ENCODE assay signal across 26 mouse cellular contexts in the genomic region with DNA sequence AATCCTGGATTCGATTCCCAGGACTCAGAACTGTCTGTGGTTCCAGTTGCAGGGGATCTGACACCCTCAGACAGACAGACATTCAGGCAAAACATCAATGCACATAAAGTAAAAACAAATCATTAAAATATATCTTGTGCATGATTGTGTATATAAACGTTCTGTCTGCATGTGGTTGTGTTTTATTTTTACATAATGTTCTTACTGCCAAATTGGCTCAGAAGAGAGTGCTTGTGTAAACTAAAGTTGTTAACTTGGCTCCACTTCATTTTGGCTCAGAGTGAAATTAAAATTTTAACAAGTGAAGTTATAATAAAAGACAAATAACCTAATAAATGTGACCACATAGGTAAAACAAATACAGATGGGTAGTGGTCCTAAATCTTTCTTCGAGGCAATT. TPM values are rescaled to one million over a fixed set of nuclear protein-coding genes. Genes with fewer than 3 reads are reported as not detected.
DNase-seq lines count a peak whose midpoint lies in the region; ATAC-seq and TF ChIP-seq lines count a peak whose summit lies in the region.
"Had no signal": no experiment of that assay in that cellular context is flagged by ENCODE, and none has a peak within 500 bp of the region (broad histone marks: within the 10 kb centered on the region; RNA-seq: fewer than 3 reads in every experiment).

No protein-coding gene starts in this region.

- no peak overlapping the region for H3K27ac ChIP-seq in liver, adult 2 months (replicated peaks; ENCODE audit: insufficient read depth, low read depth, low read length)
- no peak overlapping the region for H3K27ac ChIP-seq in lung, embryonic 16.5 days (ENCODE audit: low read length)
- H3K27ac ChIP-seq in stomach, embryonic 16.5 days (ENCODE audit: low read length), result no peak overlapping the region
- no peak overlapping the region for H3K27ac ChIP-seq in stomach, postnatal 0 days (replicated peaks)
- H3K27ac ChIP-seq: embryonic facial prominence, embryonic 10.5 days; embryonic facial prominence, embryonic 12.5 days; forebrain, embryonic 13.5 days had no signal

- no peaks in the 10 kb centered on the region for H3K4me1 ChIP-seq in liver, adult 2 months (ENCODE audit: control insufficient read depth, insufficient read depth, low read length)
- H3K4me1 ChIP-seq in lung, embryonic 16.5 days (replicated peaks; ENCODE audit: control insufficient read depth, insufficient read depth, low read length), result 0 out of 2 replicates have a peak, but pooled peaks cover 2% of the 10 kb centered on the region
- no peaks in the 10 kb centered on the region for H3K4me1 ChIP-seq in stomach, embryonic 16.5 days (ENCODE audit: control insufficient read depth, insufficient read depth, low read length)
- H3K4me1 ChIP-seq in stomach, postnatal 0 days (replicated peaks; ENCODE audit: control insufficient read depth, insufficient read depth), result no peaks in the 10 kb centered on the region
- H3K4me1 ChIP-seq: embryonic facial prominence, embryonic 10.5 days; embryonic facial prominence, embryonic 12.5 days; forebrain, embryonic 13.5 days had no signal

- no peaks in the 10 kb centered on the region for H3K36me3 ChIP-seq in liver, adult 2 months (ENCODE audit: control insufficient read depth, insufficient read depth, low read length)
- no peaks in the 10 kb centered on the region for H3K36me3 ChIP-seq in lung, embryonic 16.5 days (ENCODE audit: control insufficient read depth, insufficient read depth, low read length)
- H3K36me3 ChIP-seq in stomach, embryonic 16.5 days (ENCODE audit: control insufficient read depth, insufficient read depth, low read length), result no peaks in the 10 kb centered on the region
- H3K36me3 ChIP-seq in stomach, postnatal 0 days (ENCODE audit: control insufficient read depth, insufficient read depth, low read length), result no peaks in the 10 kb centered on the region
- H3K36me3 ChIP-seq: embryonic facial prominence, embryonic 10.5 days; embryonic facial prominence, embryonic 12.5 days had no signal

- no peaks in the 10 kb centered on the region for H3K79me2 ChIP-seq in liver, adult 2 months (ENCODE audit: control insufficient read depth, insufficient read depth, low read length)

- no peak overlapping the region for H3K9ac ChIP-seq in liver, adult 2 months (ENCODE audit: low read depth, low read length)
- no peak overlapping the region for H3K9ac ChIP-seq in lung, embryonic 16.5 days (ENCODE audit: low read length)
- H3K9ac ChIP-seq in stomach, embryonic 16.5 days (ENCODE audit: low read length), result no peak overlapping the region
- no peak overlapping the region for H3K9ac ChIP-seq in stomach, postnatal 0 days (ENCODE audit: low read length)
- H3K9ac ChIP-seq: embryonic facial prominence, embryonic 12.5 days; forebrain, embryonic 13.5 days; forebrain, postnatal 0 days had no signal

- no peak overlapping the region for H3K4me2 ChIP-seq in lung, embryonic 16.5 days (ENCODE audit: low read depth, low read length)
- H3K4me2 ChIP-seq in stomach, embryonic 16.5 days (ENCODE audit: low read depth, low read length), result no peak overlapping the region
- H3K4me2 ChIP-seq in stomach, postnatal 0 days (replicated peaks; ENCODE audit: low read depth), result no peak overlapping the region
- H3K4me2 ChIP-seq: embryonic facial prominence, embryonic 12.5 days; forebrain, embryonic 13.5 days had no signal

- TF ChIP-seq POLR2A in liver, adult 2 months (IDR thresholded peaks at IDR 0.05; ENCODE audit: extremely low read depth, insufficient read depth, low read length), result no peak

- H3K27me3 ChIP-seq in liver, adult 2 months (ENCODE audit: control insufficient read depth, insufficient read depth, low read length), result no peaks in the 10 kb centered on the region
- no peaks in the 10 kb centered on the region for H3K27me3 ChIP-seq in lung, embryonic 16.5 days (ENCODE audit: control insufficient read depth, insufficient read depth, low read depth, low read length)
- H3K27me3 ChIP-seq in stomach, embryonic 16.5 days (ENCODE audit: control insufficient read depth, insufficient read depth, low read length), result no peaks in the 10 kb centered on the region
- H3K27me3 ChIP-seq in stomach, postnatal 0 days (ENCODE audit: control insufficient read depth, insufficient read depth, low read length), result no peaks in the 10 kb centered on the region
- H3K27me3 ChIP-seq: embryonic facial prominence, embryonic 12.5 days had no signal

- 46% methylated on average over 3 of the region's 3 CpGs for WGBS in liver, adult 2 months
- WGBS in lung, embryonic 16.5 days, result 62% methylated on average over 3 of the region's 3 CpGs
- 55% methylated on average over 3 of the region's 3 CpGs for WGBS in stomach, embryonic 16.5 days
- WGBS in stomach, postnatal 0 days, result 50% methylated on average over 3 of the region's 3 CpGs

- no peaks in the 10 kb centered on the region for H3K9me3 ChIP-seq in lung, embryonic 16.5 days (ENCODE audit: control insufficient read depth, low read length)
- H3K9me3 ChIP-seq in stomach, embryonic 16.5 days (replicated peaks; ENCODE audit: control insufficient read depth, low read length), result no peaks in the 10 kb centered on the region
- no peaks in the 10 kb centered on the region for H3K9me3 ChIP-seq in stomach, postnatal 0 days (ENCODE audit: control insufficient read depth, low read length)
- H3K9me3 ChIP-seq: embryonic facial prominence, embryonic 10.5 days; embryonic facial prominence, embryonic 12.5 days; forebrain, embryonic 13.5 days had no signal

- no peak overlapping the region for H3K4me3 ChIP-seq in liver, adult 2 months (ENCODE audit: insufficient read depth, low read depth, low read length)
- H3K4me3 ChIP-seq in lung, embryonic 16.5 days (ENCODE audit: low read length), result no peak overlapping the region
- no peak overlapping the region for H3K4me3 ChIP-seq in stomach, embryonic 16.5 days (replicated peaks; ENCODE audit: low read length)
- no peak overlapping the region for H3K4me3 ChIP-seq in stomach, postnatal 0 days (ENCODE audit: low read depth, low read length)
- H3K4me3 ChIP-seq: embryonic facial prominence, embryonic 10.5 days; embryonic facial prominence, embryonic 12.5 days; forebrain, embryonic 13.5 days had no signal

- ATAC-seq in lung, embryonic 16.5 days (ENCODE audit: low read depth), result peak; percentile 57
- 0 out of 2 replicates have a peak, but pooled peaks have one; percentile 21 for ATAC-seq in stomach, embryonic 16.5 days (ENCODE audit: insufficient read depth, low FRiP score)
- ATAC-seq in stomach, postnatal 0 days (ENCODE audit: low FRiP score, low TSS enrichment), result no peak
- ATAC-seq: forebrain, embryonic 13.5 days; forebrain, postnatal 0 days had no signal

- DNase-seq in liver, adult 2 months (ENCODE audit: extremely low read depth, low read depth, low spot score), result peak; percentile 57
- DNase-seq in liver, result no peak
- DNase-seq in lung, postnatal 4 days, result no peak
- no peak for DNase-seq in stomach, postnatal 0 days (ENCODE audit: low spot score)
- no peak for DNase-seq in frontal cortex, postnatal 25 days (ENCODE audit: low spot score in 2 of 2)
- DNase-seq: adrenal gland, adult 2 months; adrenal gland, postnatal 10 days; adrenal gland, postnatal 25 days; cerebellum, adult 11-12 months; cerebellum, adult 2 months; cerebellum, adult 9-10 months; cerebellum, postnatal 10 days; cerebellum, postnatal 25 days; forebrain, postnatal 0 days had no signal

- no peak for TF ChIP-seq EP300 in stomach, postnatal 0 days (optimal IDR thresholded peaks at IDR 0.05)

- no peak for TF ChIP-seq CTCF in liver, adult 2 months (IDR thresholded peaks at IDR 0.05; ENCODE audit: low read depth, low read length)
- no peak for TF ChIP-seq CTCF in stomach, postnatal 0 days (IDR thresholded peaks at IDR 0.05; ENCODE audit: low read depth)

RNA-seq across cellular contexts. Expression of gene Arhgef40, which starts 17.1 kb away (rescaled TPM):
- 6.1 and 9.5 TPM in 2 replicates for total RNA-seq in liver, adult 2 months (2014; rRNA removed)
- polyA plus RNA-seq in liver, adult 2 months (2012; rRNA removed), result 12.5 and 16.1 TPM in 2 replicates
- polyA plus RNA-seq in lung, embryonic 16.5 days (2015; fragmentation: Nextera tagmentation; extraction: Ambion mirVana), result 95.0 and 98.4 TPM in 2 replicates
- 81.9 and 92.6 TPM in 2 replicates for polyA plus RNA-seq in stomach, embryonic 16.5 days (2015; fragmentation: Nextera tagmentation; extraction: Ambion mirVana)
- polyA plus RNA-seq in stomach, postnatal 0 days (2015; fragmentation: Nextera tagmentation; extraction: Ambion mirVana), result 32.9 and 36.4 TPM in 2 replicates

RNA-seq across cellular contexts. Expression of gene Rnase13, which starts 44.8 kb away (rescaled TPM):
- total RNA-seq in liver, adult 2 months (2014; rRNA removed), result not detected in 2 replicates
- polyA plus RNA-seq in liver, adult 2 months (2012; rRNA removed), result 0.22 and 0.24 TPM in 2 replicates
- not detected in 2 replicates for polyA plus RNA-seq in lung, embryonic 16.5 days (2015; fragmentation: Nextera tagmentation; extraction: Ambion mirVana)
- not detected in 2 replicates for polyA plus RNA-seq in stomach, embryonic 16.5 days (2015; fragmentation: Nextera tagmentation; extraction: Ambion mirVana)
- 0.07 TPM in 1 of 2 replicates, not detected in the other for polyA plus RNA-seq in stomach, postnatal 0 days (2015; fragmentation: Nextera tagmentation; extraction: Ambion mirVana)
- total RNA-seq: adrenal gland, adult 2 months; adrenal gland, postnatal 10 days; adrenal gland, postnatal 25 days; adrenal gland, postnatal 4 days; ES-E14; forebrain, postnatal 0 days; MEL had no signal
- polyA plus RNA-seq: adrenal gland, adult 2 months; C2C12; cerebellum, adult 2 months; embryonic facial prominence, embryonic 10.5 days; embryonic facial prominence, embryonic 12.5 days; embryonic facial prominence, embryonic 14.5 days; forebrain, embryonic 11.5 days; forebrain, embryonic 13.5 days; forebrain, postnatal 0 days had no signal

RNA-seq across cellular contexts. Expression of gene Tmem253, which starts 48.1 kb away (rescaled TPM):
- total RNA-seq in liver, adult 2 months (2014; rRNA removed), result not detected in 2 replicates
- 0.11 TPM in 1 of 2 replicates, not detected in the other for polyA plus RNA-seq in liver, adult 2 months (2012; rRNA removed)
- polyA plus RNA-seq in lung, embryonic 16.5 days (2015; fragmentation: Nextera tagmentation; extraction: Ambion mirVana), result 0.21 and 0.34 TPM in 2 replicates
- polyA plus RNA-seq in stomach, embryonic 16.5 days (2015; fragmentation: Nextera tagmentation; extraction: Ambion mirVana), result 8.0 and 12.8 TPM in 2 replicates
- 4.6 and 4.9 TPM in 2 replicates for polyA plus RNA-seq in stomach, postnatal 0 days (2015; fragmentation: Nextera tagmentation; extraction: Ambion mirVana)

RNA-seq across cellular contexts. Expression of gene Tppp2, which starts 49.2 kb away (rescaled TPM):
- total RNA-seq in liver, adult 2 months (2014; rRNA removed), result not detected in 2 replicates
- not detected in 2 replicates for polyA plus RNA-seq in liver, adult 2 months (2012; rRNA removed)
- polyA plus RNA-seq in lung, embryonic 16.5 days (2015; fragmentation: Nextera tagmentation; extraction: Ambion mirVana), result not detected in 2 replicates
- polyA plus RNA-seq in stomach, embryonic 16.5 days (2015; fragmentation: Nextera tagmentation; extraction: Ambion mirVana), result not detected in 2 replicates
- polyA plus RNA-seq in stomach, postnatal 0 days (2015; fragmentation: Nextera tagmentation; extraction: Ambion mirVana), result not detected in 2 replicates
- total RNA-seq: adrenal gland, adult 2 months; adrenal gland, postnatal 10 days; adrenal gland, postnatal 25 days; adrenal gland, postnatal 4 days; ES-E14; forebrain, postnatal 0 days; MEL had no signal
- polyA plus RNA-seq: adrenal gland, adult 2 months; C2C12; cerebellum, adult 2 months; cortical plate, adult 2 months; embryonic facial prominence, embryonic 10.5 days; embryonic facial prominence, embryonic 12.5 days; embryonic facial prominence, embryonic 14.5 days; forebrain, embryonic 11.5 days; forebrain, embryonic 13.5 days; forebrain, postnatal 0 days had no signal

RNA-seq across cellular contexts. Expression of gene Zfp219, which starts 53.1 kb away (rescaled TPM):
- 8.9 and 12.6 TPM in 2 replicates for total RNA-seq in liver, adult 2 months (2014; rRNA removed)
- 27.8 and 31.4 TPM in 2 replicates for polyA plus RNA-seq in liver, adult 2 months (2012; rRNA removed)
- 20.1 and 20.8 TPM in 2 replicates for polyA plus RNA-seq in lung, embryonic 16.5 days (2015; fragmentation: Nextera tagmentation; extraction: Ambion mirVana)
- polyA plus RNA-seq in stomach, embryonic 16.5 days (2015; fragmentation: Nextera tagmentation; extraction: Ambion mirVana), result 23.1 and 24.4 TPM in 2 replicates
- 18.1 and 18.5 TPM in 2 replicates for polyA plus RNA-seq in stomach, postnatal 0 days (2015; fragmentation: Nextera tagmentation; extraction: Ambion mirVana)
